Comparison of ENCODE assay signal across 14 mouse cellular contexts in the genomic region with DNA sequence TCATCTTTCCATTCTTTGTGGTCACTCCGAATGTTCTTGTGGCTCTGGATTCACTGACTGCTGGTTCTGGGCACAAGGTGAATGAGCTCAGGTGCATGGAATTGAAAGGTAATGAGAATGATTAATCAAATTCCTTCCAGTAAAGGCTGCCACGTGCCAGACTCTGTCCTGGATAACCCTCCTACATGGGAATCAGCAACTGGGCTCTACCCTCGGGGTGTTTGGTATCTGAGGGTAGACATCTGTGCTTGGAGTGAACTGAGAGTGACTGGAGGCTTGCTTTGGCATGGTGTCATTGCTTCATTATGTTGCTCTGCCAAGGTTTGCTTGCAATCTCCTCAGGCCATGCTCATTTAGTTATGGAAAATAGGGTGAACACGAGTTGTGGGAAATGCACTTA.
DNase-seq lines count a peak whose midpoint lies in the region; TF ChIP-seq lines count a peak whose summit lies in the region.
"Had no signal": no experiment of that assay in that cellular context is flagged by ENCODE, and none has a peak within 500 bp of the region (broad histone marks: within the 10 kb centered on the region; RNA-seq: fewer than 3 reads in every experiment).

No protein-coding gene starts in this region.

- TF ChIP-seq POLR2A in brain, embryonic 14.5 days (IDR thresholded peaks at IDR 0.05; ENCODE audit: borderline replicate concordance, extremely low read depth, insufficient read depth, insufficient read length, poor library complexity, severe bottlenecking) = no peak

- DNase-seq in heart, adult 11 months = peak; percentile 83
- DNase-seq in heart, postnatal 14 days = no peak
- DNase-seq in kidney, postnatal 25 days = peak; percentile 6 to 53
- no peak for DNase-seq in kidney, postnatal 10 days
- DNase-seq in brain, embryonic 14.5 days (ENCODE audit: low read depth) = peak; percentile 27
- DNase-seq in cerebellum, postnatal 36 days = peak; percentile 3 to 12
- DNase-seq in spleen, postnatal 4 days (ENCODE audit: low spot score in 2 of 2) = no peak
- no peak for DNase-seq in gastrocnemius, postnatal 25 days
- DNase-seq: adrenal gland, postnatal 25 days; gastrocnemius, postnatal 14 days; liver; right cerebral cortex, postnatal 14 days; spleen, adult 18-20 months; thymus, adult 2 months had no signal

- intact Hi-C loops in heart, postnatal 14 days (cut with DNase I) = no loop called here

- TF ChIP-seq CTCF in brain, embryonic 14.5 days (IDR thresholded peaks at IDR 0.05; ENCODE audit: borderline replicate concordance, extremely low read depth, insufficient read depth, insufficient read length) = no peak

Comparison
In these comparisons a context has a peak if more than half of its experiments do, and no peak if none do; other contexts are left out.
1. DNase-seq: peak in heart, adult 11 months (single experiment), kidney, postnatal 25 days (2 of 2), brain, embryonic 14.5 days (single experiment) and cerebellum, postnatal 36 days (2 of 2); none in heart, postnatal 14 days (0 of 2), kidney, postnatal 10 days (single experiment), spleen, postnatal 4 days (0 of 2) and gastrocnemius, postnatal 25 days (single experiment).